8 mouse cellular contexts compared by ENCODE assay signal in the genomic region with DNA sequence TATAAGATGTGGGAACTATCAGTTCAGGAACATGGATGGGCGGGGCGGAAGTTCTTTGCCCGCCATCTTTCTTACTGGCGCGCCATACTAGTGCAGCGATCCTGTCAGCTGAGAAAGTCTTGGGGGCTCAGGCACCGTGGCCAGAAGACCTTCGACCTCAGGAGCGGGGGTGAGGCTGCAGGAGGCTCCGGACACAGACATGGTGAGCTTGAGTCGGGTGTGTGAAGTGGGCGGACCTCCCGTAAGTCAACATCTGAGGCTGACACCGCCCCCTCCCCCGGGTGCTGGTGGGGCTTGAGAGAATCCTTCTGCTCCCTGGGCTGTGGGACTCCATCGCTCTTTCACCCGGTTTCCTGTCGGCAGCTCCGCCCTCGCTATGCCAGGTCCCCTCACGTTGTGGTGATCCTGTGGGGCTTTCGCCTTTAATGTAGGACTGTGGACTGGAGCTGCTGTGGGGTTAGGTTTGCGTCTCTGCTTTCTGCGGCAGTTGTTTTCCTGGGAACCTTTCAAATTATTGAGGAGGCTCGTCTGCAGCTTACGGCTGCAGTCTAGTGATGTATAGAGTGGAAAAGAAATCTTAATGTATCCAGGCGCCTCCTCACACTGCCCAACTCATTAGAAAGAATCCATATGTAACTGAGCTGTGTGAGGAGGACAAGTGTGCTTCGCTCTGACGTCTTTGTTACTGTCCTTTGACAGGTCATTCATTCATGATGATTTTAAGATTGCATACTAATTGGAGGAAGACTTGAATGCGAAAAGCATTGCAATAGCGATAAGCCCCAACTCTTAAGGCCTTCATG. TPM values are rescaled to one million over a fixed set of nuclear protein-coding genes. Genes with fewer than 3 reads are reported as not detected.
DNase-seq lines count a peak whose midpoint lies in the region; TF ChIP-seq lines count a peak whose summit lies in the region.

No protein-coding gene starts in this region.

- no peak for TF ChIP-seq CTCF in left cerebral cortex, adult 2 months (IDR thresholded peaks at IDR 0.05)

- WGBS in macrophage (ENCODE audit: missing documents): 6% methylated on average over 31 of the region's 31 CpGs

- H3K36me3 ChIP-seq in macrophage (ENCODE audit: inconsistent target): no peaks in the 10 kb centered on the region

- peaks cover 36% of the 10 kb centered on the region; the same call in 1 of the 2 replicates for H3K79me2 ChIP-seq in macrophage (ENCODE audit: inconsistent target)

- peak overlapping the region; percentile 74 for H3K4me3 ChIP-seq in left cerebral cortex, adult 2 months
- peak overlapping the region; percentile 89 for H3K4me3 ChIP-seq in macrophage (ENCODE audit: inconsistent target)

- intact Hi-C loops in left cerebral cortex, adult 2 months (cut with DNase I): loop anchor here (5.0 kb wide), 1 partner anchor 60 kb away; the partner anchor contains the start of gene Zfp763

- DNase-seq in adrenal gland, adult (ENCODE audit: inconsistent age in 2 of 2, low spot score in 1 of 2): peak; percentile 82 to 95
- DNase-seq in embryo, embryonic 10 days (ENCODE audit: low spot score): peak; percentile 90
- DNase-seq in gastrocnemius, postnatal 10 days: peak; percentile 80
- peak; percentile 8 for DNase-seq in hindlimb bud, embryonic 11.5 days (ENCODE audit: extremely low spot score, low read depth, low spot score)
- DNase-seq in left cerebral cortex, adult 2 months (ENCODE audit: extremely low spot score in 1 of 2, low spot score in 2 of 2): peak; percentile 81
- peak; percentile 86 for DNase-seq in right cerebral cortex, adult 18-20 months
- peak; percentile 60 for DNase-seq in urinary bladder, adult 2 months (ENCODE audit: low spot score)

- peak overlapping the region; percentile 91 for H3K27ac ChIP-seq in left cerebral cortex, adult 2 months
- peak overlapping the region; percentile 69 for H3K27ac ChIP-seq in macrophage

RNA-seq across cellular contexts. Expression of gene Zfp563, which starts 3.5 kb away (rescaled TPM):
- total RNA-seq in gastrocnemius, postnatal 10 days (2021): 1 to 10 TPM; 3.8 to 5.8 TPM
- total RNA-seq in left cerebral cortex, adult 2 months (2021): 10 to 100 TPM; 19.1 to 21.6 TPM
- 10 to 100 TPM in 6 of 26 experiments, 1 to 10 TPM in 18, under 1 TPM in 2; 0.69 to 15.9 (median 4.6) TPM for total RNA-seq in macrophage (2018; cell fraction: chromatin; rRNA removed)
- total RNA-seq in macrophage (2018; cell fraction: cytosol; rRNA removed): 1 to 10 TPM in 21 of 26 experiments, under 1 TPM in 5; 0.28 to 7.6 (median 3.9) TPM
- total RNA-seq in macrophage (2018; cell fraction: nucleus; rRNA removed): 10 to 100 TPM in 4 of 26 experiments, 1 to 10 TPM in 17, under 1 TPM in 5; 0.42 to 13.5 (median 3.4) TPM
- 3.5 to 4.6 TPM (median 4.3 TPM) in 3 replicates for polyA plus RNA-seq in macrophage (2018)
- 4.7 and 5.5 TPM in 2 replicates for polyA plus RNA-seq in urinary bladder, adult 2 months (2012; rRNA removed)

RNA-seq across cellular contexts. Expression of gene 4921501E09Rik, which starts 24.7 kb away (rescaled TPM):
- not detected for total RNA-seq in gastrocnemius, postnatal 10 days (2021)
- total RNA-seq in left cerebral cortex, adult 2 months (2021): under 1 TPM in 1 of 2 experiments, not detected in 1; 0.12 TPM
- total RNA-seq in macrophage (2018; cell fraction: chromatin; rRNA removed): not detected
- total RNA-seq in macrophage (2018; cell fraction: cytosol; rRNA removed): not detected
- not detected for total RNA-seq in macrophage (2018; cell fraction: nucleus; rRNA removed)
- polyA plus RNA-seq in macrophage (2018): not detected in 3 replicates
- polyA plus RNA-seq in urinary bladder, adult 2 months (2012; rRNA removed): not detected in 2 replicates

RNA-seq across cellular contexts. Expression of gene Morc2b, which starts 46.9 kb away (rescaled TPM):
- under 1 TPM; 0.05 to 0.43 TPM for total RNA-seq in gastrocnemius, postnatal 10 days (2021)
- total RNA-seq in left cerebral cortex, adult 2 months (2021): 1 to 10 TPM; 4.2 to 5.1 TPM
- not detected for total RNA-seq in macrophage (2018; cell fraction: chromatin; rRNA removed)
- not detected for total RNA-seq in macrophage (2018; cell fraction: cytosol; rRNA removed)
- not detected for total RNA-seq in macrophage (2018; cell fraction: nucleus; rRNA removed)
- polyA plus RNA-seq in macrophage (2018): not detected in 3 replicates
- 0.04 and 0.07 TPM in 2 replicates for polyA plus RNA-seq in urinary bladder, adult 2 months (2012; rRNA removed)

RNA-seq across cellular contexts. Expression of gene Zfp763, which starts 59.4 kb away (rescaled TPM):
- total RNA-seq in gastrocnemius, postnatal 10 days (2021): 1 to 10 TPM; 5.0 to 6.3 TPM
- total RNA-seq in left cerebral cortex, adult 2 months (2021): 10 to 100 TPM; 19.0 to 23.5 TPM
- 1 to 10 TPM in 18 of 26 experiments, under 1 TPM in 8; 0.24 to 7.4 (median 1.7) TPM for total RNA-seq in macrophage (2018; cell fraction: chromatin; rRNA removed)
- total RNA-seq in macrophage (2018; cell fraction: cytosol; rRNA removed): 1 to 10 TPM in 18 of 26 experiments, under 1 TPM in 8; 0.23 to 3.7 (median 2.4) TPM
- total RNA-seq in macrophage (2018; cell fraction: nucleus; rRNA removed): 1 to 10 TPM in 18 of 26 experiments, under 1 TPM in 8; 0.30 to 7.4 (median 1.5) TPM
- polyA plus RNA-seq in macrophage (2018): 1.9 to 3.2 TPM (median 3.1 TPM) in 3 replicates
- 4.9 and 5.1 TPM in 2 replicates for polyA plus RNA-seq in urinary bladder, adult 2 months (2012; rRNA removed)

Comparison
In these comparisons a context has a peak if more than half of its experiments do, and no peak if none do; other contexts are left out.
1. Peak in every context shown above with its lines: DNase-seq, H3K4me3 ChIP-seq and H3K27ac ChIP-seq.
2. DNase-seq: peak in every context shown above with its lines; median percentile 90 in embryo, embryonic 10 days; 88 in adrenal gland, adult; 86 in right cerebral cortex, adult 18-20 months; 81 in left cerebral cortex, adult 2 months; 80 in gastrocnemius, postnatal 10 days; 60 in urinary bladder, adult 2 months; 8 in hindlimb bud, embryonic 11.5 days.